Mouse (Mus musculus): ENCODE measurements around the gene Pcnt. TPM values are rescaled to one million over a fixed set of nuclear protein-coding genes. Genes with fewer than 3 reads are reported as not detected.

The Pcnt gene
- total RNA-seq, 2 experiments from 2014 or later, result 22.8 to 26.6 TPM

GRCm38 (mm10) chr10:76345540-76345902 is 97.1 kb downstream of the Pcnt start:
- Histone ChIP-seq H3K4me3 (peak overlapping the region; percentile 94), H3K27ac (peak overlapping the region; percentile 68)
- TF ChIP-seq CTCF (IDR thresholded peaks at IDR 0.05), result no peak
- intact Hi-C loops (cut with DNase I), result no loop called here
- DNase-seq (ENCODE audit: extremely low spot score in 1 of 2, low spot score in 2 of 2), result no peak

GRCm38 (mm10) chr10:76344711-76345539 is 97.7 kb downstream of the Pcnt start, which contains the start of gene Dip2a:
Gene Dip2a (minus strand): TSS chr10:76345291.
- intact Hi-C loops (cut with DNase I), result no loop called here
- peak within 1 kb of the TSS; percentile 90 for H3K27ac ChIP-seq
- H3K4me3 ChIP-seq, result peak within 1 kb of the TSS; percentile 94
- peak; percentile 95 to 97 for DNase-seq (ENCODE audit: extremely low spot score in 1 of 2, low spot score in 2 of 2)
- no peak; the same call in 1 of the 2 replicates for TF ChIP-seq CTCF (IDR thresholded peaks at IDR 0.05)

- no peak for DNase-seq (ENCODE audit: extremely low spot score in 1 of 2, low spot score in 2 of 2)
- no peak for TF ChIP-seq CTCF (IDR thresholded peaks at IDR 0.05)
- intact Hi-C loops (cut with DNase I), result no loop called here
- no peak overlapping the region for H3K4me3 ChIP-seq
- H3K27ac ChIP-seq, result no peak overlapping the region
Observed at GRCm38 (mm10) chr10:76334350-76334749, 108.2 kb downstream of the Pcnt start.

GRCm38 (mm10) chr10:76332040-76332439 is 110.5 kb downstream of the Pcnt start:
- Histone ChIP-seq H3K27ac (peak overlapping the region; percentile 60), H3K4me3 (no peak overlapping the region)
- intact Hi-C loops (cut with DNase I), result no loop called here
- DNase-seq (ENCODE audit: extremely low spot score in 1 of 2, low spot score in 2 of 2), result no peak
- TF ChIP-seq CTCF (IDR thresholded peaks at IDR 0.05), result no peak; the same call in 1 of the 2 replicates

- intact Hi-C loops (cut with DNase I), result no loop called here
- Histone ChIP-seq H3K4me3 (no peak overlapping the region), H3K27ac (peak overlapping the region; percentile 32; the same call in 1 of the 2 replicates)
- no peak for TF ChIP-seq CTCF (IDR thresholded peaks at IDR 0.05)
- DNase-seq (ENCODE audit: extremely low spot score in 1 of 2, low spot score in 2 of 2), result no peak
Observed at GRCm38 (mm10) chr10:76329093-76329492, 113.5 kb downstream of the Pcnt start.

GRCm38 (mm10) chr10:76328574-76328973 is 114.0 kb downstream of the Pcnt start:
- no peak overlapping the region for H3K4me3 ChIP-seq
- intact Hi-C loops (cut with DNase I), result no loop called here
- no peak for TF ChIP-seq CTCF (IDR thresholded peaks at IDR 0.05)
- DNase-seq (ENCODE audit: extremely low spot score in 1 of 2, low spot score in 2 of 2), result no peak
- peak overlapping the region; percentile 15; the same call in 1 of the 2 replicates for H3K27ac ChIP-seq

GRCm38 (mm10) chr10:76326304-76327006 is 116.1 kb downstream of the Pcnt start:
- intact Hi-C loops (cut with DNase I), result no loop called here
- peak in 1 of 2 experiments; percentile 32 for DNase-seq (ENCODE audit: extremely low spot score in 1 of 2, low spot score in 2 of 2)
- TF ChIP-seq CTCF (IDR thresholded peaks at IDR 0.05), result peak; percentile 48
- H3K4me3 ChIP-seq, result no peak overlapping the region
- no peak overlapping the region for H3K27ac ChIP-seq

- intact Hi-C loops (cut with DNase I), result no loop called here
- Histone ChIP-seq H3K4me3 (no peak overlapping the region), H3K27ac (peak overlapping the region; percentile 40; the same call in 1 of the 2 replicates)
- no peak for TF ChIP-seq CTCF (IDR thresholded peaks at IDR 0.05)
- DNase-seq (ENCODE audit: extremely low spot score in 1 of 2, low spot score in 2 of 2), result no peak
Observed at GRCm38 (mm10) chr10:76317623-76318022, 125.0 kb downstream of the Pcnt start.

- Histone ChIP-seq H3K4me3 (no peak overlapping the region), H3K27ac (peak overlapping the region; percentile 65)
- intact Hi-C loops (cut with DNase I), result no loop called here
- TF ChIP-seq CTCF (IDR thresholded peaks at IDR 0.05), result no peak
- peak in 1 of 2 experiments; percentile 32 for DNase-seq (ENCODE audit: extremely low spot score in 1 of 2, low spot score in 2 of 2)
Observed at GRCm38 (mm10) chr10:76316194-76316593, 126.4 kb downstream of the Pcnt start.

- Histone ChIP-seq H3K4me3 (no peak overlapping the region), H3K27ac (peak overlapping the region; percentile 71)
- intact Hi-C loops (cut with DNase I), result no loop called here
- no peak for DNase-seq (ENCODE audit: extremely low spot score in 1 of 2, low spot score in 2 of 2)
- TF ChIP-seq CTCF (IDR thresholded peaks at IDR 0.05), result no peak
Observed at GRCm38 (mm10) chr10:76306738-76307137, 135.8 kb downstream of the Pcnt start.

Other genes starting within 250 kb of the Pcnt start
- 10 to 100 TPM; 58.4 to 63.9 TPM for gene Prmt2, start 204.9 kb downstream of the Pcnt start, total RNA-seq (2021)
- gene S100b, start 188.9 kb downstream of the Pcnt start, total RNA-seq (2021), result 100 to 1,000 TPM; 138 to 156 TPM
- 10 to 100 TPM; 61.4 to 63.6 TPM for gene Dip2a, start 97.5 kb downstream of the Pcnt start, total RNA-seq (2021)
- gene AC141477.1, start 2.3 kb downstream of the Pcnt start, total RNA-seq (2021), result not detected
- gene 2610028H24Rik, start 6.3 kb upstream of the Pcnt start, total RNA-seq (2021), result not detected
- 10 to 100 TPM; 48.4 to 49.0 TPM for gene Mcm3ap, start 26.1 kb upstream of the Pcnt start, total RNA-seq (2021)
- 1 to 10 TPM; 4.2 to 4.5 TPM for gene Ybey, start 26.3 kb upstream of the Pcnt start, total RNA-seq (2021)
- 10 to 100 TPM; 38.8 to 44.1 TPM for gene Lss, start 88.8 kb upstream of the Pcnt start, total RNA-seq (2021)
- gene Spatc1l, start 119.5 kb upstream of the Pcnt start, total RNA-seq (2021), result not detected
- not detected for gene Ftcd, start 132.9 kb upstream of the Pcnt start, total RNA-seq (2021)
- gene Col6a2, start 180.8 kb upstream of the Pcnt start, total RNA-seq (2021), result 1 to 10 TPM; 9.1 to 9.5 TPM